Mouse (Mus musculus) heart, postnatal 0 days (tissue): ENCODE data around the gene Mettl7a2.
"Not testable (repeated sequence)": the region's sequence is repeated elsewhere in the genome, so short reads cannot be mapped to it uniquely, and the experiment has no call there.

Experiments used
- CTCF ChIP-seq: IDR thresholded peaks from 2 replicates; pipeline ENCODE4 v1.5.1; 2016; ENCODE audit warnings: antibody characterized with exemption, control low read depth, low read depth
- EP300 ChIP-seq: IDR thresholded peaks from 2 replicates; pipeline ENCODE4 v1.6.1; 2016; ENCODE audit warnings: antibody characterized with exemption, low read depth

DNA sequence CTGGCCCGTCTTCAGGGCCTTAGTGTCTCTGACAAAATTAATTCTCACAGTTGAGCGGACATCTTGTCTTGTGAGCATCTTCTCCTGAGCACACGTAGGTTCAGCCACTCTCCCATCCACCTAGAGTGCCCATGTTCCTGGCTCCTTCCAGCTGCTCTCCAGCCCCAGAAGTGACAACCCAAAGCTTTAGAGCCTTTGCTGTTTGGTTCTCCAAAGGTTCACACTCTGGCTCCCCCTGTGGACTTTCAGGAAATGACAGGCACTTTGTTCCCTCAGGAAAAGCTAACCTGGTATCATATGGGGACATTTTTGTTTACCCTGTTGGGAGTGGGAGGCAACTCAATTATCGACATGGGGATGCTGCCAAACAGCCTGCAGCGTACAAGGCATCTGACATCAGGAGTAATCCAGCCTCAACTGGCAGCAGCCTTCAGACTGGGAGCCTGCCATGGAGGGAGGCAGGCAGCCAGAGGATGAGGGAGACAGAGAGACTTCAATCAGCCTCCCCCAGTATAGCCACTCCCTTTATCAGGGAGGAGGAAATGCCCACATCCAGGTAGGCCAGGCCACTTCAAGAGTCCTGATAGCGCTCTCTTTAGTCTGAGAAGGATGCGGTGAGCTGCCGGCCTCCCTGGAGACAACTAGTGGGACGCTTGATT lies 25.0 kb downstream of the Mettl7a2 start:
- TF ChIP-seq CTCF, EP300: not testable (repeated sequence)
